Mouse (Mus musculus) heart, embryonic 14.5 days (tissue): Measurements from ENCODE around the gene Hsd17b6. TPM values are rescaled to one million over a fixed set of nuclear protein-coding genes. Genes with fewer than 3 reads are reported as not detected.

Experiments
- polyA plus RNA-seq: library from polyadenylated mRNA; unstranded; fragments of >200 nt; fragmentation: Nextera tagmentation; extraction: Ambion mirVana; gene quantifications from 2 replicates; pipeline ENCODE4 v1.2.1, GENCODE M21; 2014

The Hsd17b6 gene
- polyA plus RNA-seq, 1 experiment from 2014 or later, result not detected

Other genes starting within 250 kb of the Hsd17b6 start
- gene Rdh1, start 247.9 kb downstream of the Hsd17b6 start, polyA plus RNA-seq, result not detected in 2 replicates
- gene Rdh16f1, start 247.8 kb downstream of the Hsd17b6 start, polyA plus RNA-seq, result not detected in 2 replicates
- 0.09 and 0.14 TPM in 2 replicates for gene Rdh9, start 231.2 kb downstream of the Hsd17b6 start, polyA plus RNA-seq
- gene Rdh16, start 206.5 kb downstream of the Hsd17b6 start, polyA plus RNA-seq, result not detected in 2 replicates
- not detected in 2 replicates for gene Rdh19, start 157.7 kb downstream of the Hsd17b6 start, polyA plus RNA-seq
- not detected in 2 replicates for gene Rdh16f2, start 141.1 kb downstream of the Hsd17b6 start, polyA plus RNA-seq
- not detected in 2 replicates for gene Rdh7, start 118.8 kb downstream of the Hsd17b6 start, polyA plus RNA-seq
- not detected in 2 replicates for gene Sdr9c7, start 109.1 kb downstream of the Hsd17b6 start, polyA plus RNA-seq
- 44.8 and 44.9 TPM in 2 replicates for gene Prim1, start 7.6 kb upstream of the Hsd17b6 start, polyA plus RNA-seq
- gene Naca, start 28.0 kb upstream of the Hsd17b6 start, polyA plus RNA-seq, result 540 and 614 TPM in 2 replicates
- gene Ptges3, start 51.3 kb upstream of the Hsd17b6 start, polyA plus RNA-seq, result 280 and 290 TPM in 2 replicates
- 6,412 and 6,474 TPM in 2 replicates for gene Atp5b, start 75.7 kb upstream of the Hsd17b6 start, polyA plus RNA-seq
- gene Baz2a, start 84.0 kb upstream of the Hsd17b6 start, polyA plus RNA-seq, result 13.3 and 17.2 TPM in 2 replicates
- gene Rbms2, start 172.7 kb upstream of the Hsd17b6 start, polyA plus RNA-seq, result 32.3 and 32.6 TPM in 2 replicates
- gene Gls2, start 186.8 kb upstream of the Hsd17b6 start, polyA plus RNA-seq, result 0.54 and 1.1 TPM in 2 replicates
- gene Spryd4, start 204.2 kb upstream of the Hsd17b6 start, polyA plus RNA-seq, result 44.2 and 47.6 TPM in 2 replicates
- gene Mip, start 218.2 kb upstream of the Hsd17b6 start, polyA plus RNA-seq, result not detected in 2 replicates
- 23.6 and 25.2 TPM in 2 replicates for gene Timeless, start 224.5 kb upstream of the Hsd17b6 start, polyA plus RNA-seq
- gene Apon, start 246.5 kb upstream of the Hsd17b6 start, polyA plus RNA-seq, result 0.15 TPM in 1 of 2 replicates, not detected in the other